Mouse (Mus musculus) olfactory bulb, adult 2 months (tissue): ENCODE data around the gene Mus81.

ENCODE experiments used
- CTCF ChIP-seq: fragments of 200-500 bp; IDR thresholded peaks from 2 replicates; pipeline ENCODE4 v1.5.1; 2012; ENCODE audit warnings: low read depth, mild to moderate bottlenecking, low read length, moderate library complexity; ENCODE audit not compliant: insufficient read depth
- POLR2A ChIP-seq: fragments of 200-500 bp; IDR thresholded peaks from 2 replicates; pipeline ENCODE4 v1.6.1; 2012; ENCODE audit warnings: mild to moderate bottlenecking, low read depth, low read length, moderate library complexity; ENCODE audit not compliant: insufficient read depth

DNA sequence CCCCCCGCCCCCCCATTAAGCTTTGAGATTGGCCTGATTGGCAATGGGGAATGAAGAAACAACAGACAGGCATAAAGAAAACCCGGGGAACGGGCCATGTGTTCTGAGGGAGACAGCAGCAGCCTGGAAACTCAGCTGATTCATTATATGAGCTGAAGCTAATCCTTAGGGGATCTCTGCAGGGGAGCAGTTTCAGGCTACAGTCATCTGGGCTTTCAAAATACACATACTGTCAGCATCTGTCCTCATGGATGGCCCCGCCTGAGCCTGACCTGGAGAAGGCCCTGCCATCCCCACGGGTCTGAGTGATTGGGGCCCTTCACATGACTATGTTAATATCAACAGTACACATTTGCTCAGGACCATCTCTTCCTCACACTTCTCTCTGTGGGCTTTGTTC, 16.4 kb downstream of the Mus81 start:
- TF ChIP-seq CTCF (no peak), POLR2A (no peak)
